Mouse (Mus musculus) liver, adult (tissue): Measurements from ENCODE around the gene Abca17.

ENCODE experiments used
- GATA4 ChIP-seq: IDR thresholded peaks from 2 replicates; pipeline ENCODE4 v1.6.1; 2014; ENCODE audit warnings: mild to moderate bottlenecking, low read length; ENCODE audit not compliant: insufficient replicate concordance

The Abca17 gene

GRCm38 (mm10) chr17:24223513-24223912, 127.4 kb downstream of the Abca17 start:
- no peak for TF ChIP-seq GATA4

GRCm38 (mm10) chr17:24222653-24223052, 128.2 kb downstream of the Abca17 start:
- no peak for TF ChIP-seq GATA4

- TF ChIP-seq GATA4, result peak; percentile 96
Measured at GRCm38 (mm10) chr17:24220435-24221411, 130.1 kb downstream of the Abca17 start, which contains the start of gene Tedc2. TSS of gene Tedc2 (minus strand) at chr17:24220851.

- no peak for TF ChIP-seq GATA4
Measured at GRCm38 (mm10) chr17:24216836-24217235, 134.0 kb downstream of the Abca17 start.
